Mouse (Mus musculus) left cerebral cortex, adult 18-20 months (tissue): ENCODE measurements around the gene Zfp974. TPM values are rescaled to one million over a fixed set of nuclear protein-coding genes. Genes with fewer than 3 reads are reported as not detected.
"Not testable (repeated sequence)": the region's sequence is repeated elsewhere in the genome, so short reads cannot be mapped to it uniquely, and the experiment has no call there.

Source experiments
- DNase-seq, 2 experiments: peaks; one replicate each; pipeline ENCODE4 v3.0.0; 2021 to 2022; ENCODE audit warnings: low spot score in 2 of 2, mixed read lengths in 1 of 2
- long read RNA-seq, 2 experiments: library from polyadenylated mRNA; stranded (forward); transcript quantifications; one replicate each; pipeline ENCODE4 v2.0.0; 2021
- total RNA-seq, 2 experiments: library from RNA; stranded (reverse); gene quantifications; 2 replicates each; pipeline ENCODE4 v1.2.3; 2021

Gene Zfp974
- total RNA-seq = 10 to 100 TPM; 15.0 to 17.5 TPM
- long read RNA-seq, experiment 1, partial matches to known transcripts = 0 of 3 reads
- long read RNA-seq, experiment 1, other reads (novel, unspliced or antisense) = 3 of 3 reads
- long read RNA-seq, experiment 2, partial matches to known transcripts = 0 of 2 reads
- long read RNA-seq, experiment 2, other reads (novel, unspliced or antisense) = 1 of 2 reads

DNA sequence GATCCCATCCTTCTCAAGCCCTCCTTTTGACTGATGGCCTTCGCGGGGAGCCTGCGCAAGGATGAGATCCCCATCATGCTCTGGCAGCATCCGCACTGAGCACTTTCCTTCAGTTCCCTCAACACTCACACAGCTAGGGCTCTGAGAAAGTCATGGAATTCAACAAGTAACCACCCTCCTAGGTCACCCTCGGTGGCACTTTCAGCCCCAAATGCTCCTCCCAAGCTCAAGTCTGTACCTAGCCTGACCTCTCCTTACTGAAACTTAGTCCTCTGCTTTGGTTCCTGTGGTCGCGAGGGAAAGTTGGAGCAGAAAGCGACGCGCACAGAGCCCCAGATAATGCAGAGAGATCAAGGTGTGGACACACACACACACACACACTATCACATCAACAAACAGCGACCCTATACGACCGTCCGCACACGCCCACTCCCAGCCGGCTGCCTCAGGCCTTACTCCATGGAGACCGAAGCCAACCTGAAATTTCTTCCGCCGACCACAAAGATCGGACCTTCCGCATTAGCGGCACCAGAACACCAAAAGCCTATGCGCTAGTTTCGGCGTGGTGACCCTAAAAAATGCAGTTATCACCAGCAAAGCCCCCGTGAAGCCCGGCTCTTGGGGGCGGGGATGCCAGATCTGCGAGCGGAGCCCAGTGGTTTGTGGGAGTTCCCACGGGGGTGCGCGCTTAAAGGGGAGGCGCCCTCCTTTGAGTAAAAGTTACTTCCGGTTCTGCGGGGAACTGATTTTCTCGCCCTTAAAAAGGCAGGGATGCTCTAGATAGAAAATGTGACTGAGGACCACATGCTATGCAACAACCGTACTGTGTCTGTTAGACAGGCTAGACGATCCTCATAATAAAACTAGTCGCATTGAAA is at the start of gene Zfp974:
Gene Zfp974, minus strand, starts transcription at position 643 of the 878 bp plus-strand sequence.
- peak; percentile 57 to 63 for DNase-seq

DNA sequence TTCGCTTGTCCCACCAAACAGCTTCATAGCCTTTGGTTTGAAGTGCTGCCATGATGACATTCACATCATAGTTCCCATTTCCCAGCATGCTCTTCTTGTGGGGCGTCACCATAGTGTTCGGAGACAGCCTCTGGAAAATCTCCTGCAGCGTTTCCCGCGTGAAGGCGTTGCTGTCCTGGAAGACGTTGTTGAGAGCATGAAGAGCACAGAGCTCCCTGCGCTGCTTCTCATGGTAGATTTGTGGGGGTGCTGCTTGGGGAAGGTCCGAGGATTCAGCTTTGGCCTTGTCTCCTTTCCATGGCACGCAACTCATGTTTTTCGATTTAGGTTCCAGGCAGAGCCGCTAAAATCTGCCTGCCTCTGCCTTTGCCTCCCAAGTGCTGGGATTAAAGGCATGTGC is 20.2 kb upstream of the Zfp974 start:
- not testable (repeated sequence) for DNase-seq

DNA sequence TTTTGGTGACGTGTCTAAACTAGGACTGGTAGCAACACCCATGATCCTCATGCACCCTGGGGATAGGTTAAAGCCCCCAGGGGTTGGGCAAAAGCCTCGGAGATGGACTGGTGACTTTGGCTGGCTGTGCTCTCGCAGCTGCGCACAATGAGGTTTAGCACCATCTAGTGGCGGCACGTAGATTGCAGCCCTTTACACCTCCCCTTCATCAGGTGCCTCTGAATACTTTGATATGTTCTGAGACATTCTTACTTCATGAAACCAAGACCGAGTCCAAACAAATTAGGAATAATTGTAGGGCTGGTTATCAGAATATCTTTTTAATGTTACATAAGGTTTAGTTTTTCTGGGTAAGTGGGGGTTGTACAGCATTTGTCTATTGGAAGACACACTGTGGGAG is 12.6 kb upstream of the Zfp974 start:
- peak; percentile 13 to 17 for DNase-seq

DNA sequence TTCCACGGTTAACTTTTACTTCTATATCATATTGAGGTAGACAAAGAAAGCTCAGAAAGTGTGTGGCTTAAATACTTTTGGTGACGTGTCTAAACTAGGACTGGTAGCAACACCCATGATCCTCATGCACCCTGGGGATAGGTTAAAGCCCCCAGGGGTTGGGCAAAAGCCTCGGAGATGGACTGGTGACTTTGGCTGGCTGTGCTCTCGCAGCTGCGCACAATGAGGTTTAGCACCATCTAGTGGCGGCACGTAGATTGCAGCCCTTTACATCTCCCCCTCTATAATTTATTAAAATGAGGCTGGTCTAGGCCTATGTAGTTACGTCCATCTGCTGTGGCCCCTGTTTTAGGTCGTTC is 4.5 kb upstream of the Zfp974 start:
- not testable (repeated sequence) for DNase-seq

DNA sequence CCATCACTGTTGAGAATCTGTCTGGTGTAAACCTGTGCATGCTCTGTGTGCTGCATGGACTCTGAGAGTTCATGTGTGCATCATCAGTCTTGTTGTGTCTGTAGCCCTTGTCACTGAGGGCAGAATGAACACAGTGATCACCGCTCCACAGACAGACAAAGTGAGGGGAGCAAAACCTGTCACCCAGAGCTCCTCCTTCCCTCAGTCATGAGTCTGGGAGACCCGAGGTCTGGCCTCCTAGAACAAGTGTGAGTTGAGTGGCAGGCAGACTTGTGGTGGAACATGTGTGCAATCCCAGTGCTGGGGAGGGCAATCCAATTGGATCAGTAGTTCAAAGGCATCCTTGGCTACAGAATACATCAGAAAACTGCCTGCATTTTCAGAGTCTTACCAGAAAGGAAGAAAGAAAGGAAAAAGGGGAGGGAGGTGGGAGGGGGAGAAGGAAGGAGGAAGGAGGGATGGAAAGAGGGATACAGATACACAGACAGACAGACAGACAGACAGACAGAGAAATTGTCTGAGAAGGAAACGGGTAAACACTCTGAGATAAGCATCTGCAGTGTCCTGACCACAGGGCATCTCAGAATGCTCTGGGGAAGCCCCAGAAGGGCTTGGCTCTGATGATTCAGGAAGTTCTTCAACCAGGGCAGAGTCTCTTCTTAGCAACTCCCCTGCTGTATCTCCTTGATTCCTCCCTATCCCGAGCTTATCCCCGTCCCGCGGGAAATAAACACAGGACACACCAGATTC is 4.0 kb upstream of the Zfp974 start:
- DNase-seq = no peak

DNA sequence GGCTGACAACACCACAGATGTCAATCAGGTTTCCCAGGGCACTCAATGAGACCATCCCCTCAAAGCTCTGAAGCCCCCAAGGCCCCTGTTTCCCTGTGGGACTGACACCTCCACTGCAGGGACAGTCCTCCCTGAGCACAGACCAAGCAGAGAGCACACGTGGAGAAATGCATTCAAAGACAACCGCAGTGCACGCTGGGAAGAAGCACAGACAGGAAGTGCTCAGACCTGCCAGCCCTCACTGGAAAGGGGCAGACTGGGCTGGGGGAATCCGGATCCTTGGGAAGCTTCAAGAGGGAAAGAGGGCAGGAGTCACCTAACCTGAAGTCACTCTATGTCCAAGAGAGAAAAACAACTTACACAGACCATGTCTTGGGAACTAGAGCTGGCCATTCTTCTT is 2.2 kb downstream of the Zfp974 start:
- DNase-seq = not testable (repeated sequence)

DNA sequence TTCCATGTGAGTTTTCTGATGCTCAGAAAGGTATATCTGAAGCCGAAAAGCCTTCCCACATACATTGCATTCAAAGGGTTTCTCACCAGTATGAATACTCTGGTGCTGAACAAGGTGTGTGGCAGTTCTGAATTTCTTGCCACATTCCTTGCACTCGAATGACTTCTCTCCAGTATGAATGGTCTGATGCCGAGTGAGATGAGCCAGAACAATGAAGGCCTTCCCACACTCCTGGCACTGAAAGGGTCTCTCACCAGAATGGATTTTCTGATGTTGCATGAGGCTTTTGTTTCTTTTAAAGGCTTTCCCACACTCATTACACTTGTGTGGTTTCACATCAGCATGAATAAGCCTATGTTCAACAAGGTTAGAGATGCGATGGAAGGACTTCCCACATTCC is 18.3 kb downstream of the Zfp974 start:
- DNase-seq = not testable (repeated sequence)

DNA sequence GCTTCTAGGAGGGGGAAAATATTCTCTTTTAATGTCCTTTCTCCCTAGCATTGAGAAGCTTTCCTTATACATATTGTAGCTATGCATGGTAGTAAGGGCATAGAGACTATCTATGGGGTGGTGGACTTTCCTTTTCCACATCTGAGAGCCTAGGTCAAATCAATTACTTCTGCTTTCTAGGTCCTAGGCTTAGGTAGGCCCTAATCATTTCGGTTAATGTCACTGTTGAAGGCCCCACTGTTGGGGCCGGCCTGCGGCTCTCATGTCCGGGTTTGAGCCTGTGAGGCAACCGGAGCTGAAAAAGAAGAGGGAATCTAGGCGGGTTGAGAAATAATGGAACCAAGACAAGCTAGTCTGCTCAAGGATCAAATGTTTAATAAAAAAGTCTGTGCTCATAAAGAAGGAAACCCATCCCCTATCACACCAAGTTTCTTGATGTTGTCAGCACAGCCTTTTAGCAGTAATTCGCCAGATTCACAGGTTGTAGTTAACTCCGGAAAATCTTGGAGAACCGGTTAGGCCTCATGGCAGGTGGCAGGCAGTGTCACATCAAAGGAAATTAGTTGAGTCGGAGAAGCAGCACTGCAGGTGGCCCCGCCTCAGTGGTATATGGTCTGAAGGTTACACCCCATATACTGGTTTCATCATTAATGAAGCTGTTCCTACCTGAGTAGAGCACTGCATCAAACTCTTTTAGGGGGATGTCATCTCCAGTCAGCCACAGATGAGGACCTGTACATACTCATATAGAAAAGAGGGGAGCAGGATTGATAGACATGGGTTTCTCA is 24.0 kb downstream of the Zfp974 start:
- DNase-seq = no peak

DNA sequence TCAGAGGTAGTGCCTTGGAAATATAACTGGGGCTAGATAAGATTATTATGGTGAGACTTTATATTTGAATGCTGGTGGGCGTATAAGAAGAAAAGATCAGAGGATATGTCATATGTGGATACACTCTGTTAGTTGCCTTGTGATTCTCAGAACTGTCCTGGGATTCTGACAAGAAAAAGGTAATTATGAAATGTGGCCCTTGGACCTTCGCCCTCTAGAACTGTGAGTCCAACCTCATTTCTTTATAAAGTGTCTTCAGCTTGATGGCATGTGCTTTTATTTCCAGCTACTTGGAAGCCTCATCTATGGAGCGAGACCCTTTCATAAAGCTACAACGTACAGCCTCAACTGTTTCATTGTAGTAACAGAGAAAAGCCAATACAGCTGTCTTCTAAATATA is 28.7 kb downstream of the Zfp974 start:
- DNase-seq = no peak

DNA sequence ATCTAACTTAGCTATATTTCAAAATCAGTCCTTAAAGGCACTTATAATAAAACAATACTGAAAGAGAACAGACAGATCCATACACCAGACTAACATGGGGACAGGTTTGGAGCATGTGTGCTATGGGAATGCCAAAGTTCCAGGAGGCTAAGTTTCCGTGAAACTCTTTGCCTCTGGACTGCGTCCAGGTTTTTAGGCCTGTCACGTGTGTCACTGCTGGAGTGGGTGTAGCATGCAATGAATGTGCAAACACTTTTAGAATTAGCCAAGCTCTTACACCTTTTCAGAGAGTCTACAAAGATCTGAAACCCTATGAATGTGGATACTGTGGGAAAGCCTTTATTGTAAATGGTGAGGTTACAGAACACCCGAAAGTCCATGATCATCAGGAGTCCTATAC is 47.5 kb downstream of the Zfp974 start:
- no peak for DNase-seq

DNA sequence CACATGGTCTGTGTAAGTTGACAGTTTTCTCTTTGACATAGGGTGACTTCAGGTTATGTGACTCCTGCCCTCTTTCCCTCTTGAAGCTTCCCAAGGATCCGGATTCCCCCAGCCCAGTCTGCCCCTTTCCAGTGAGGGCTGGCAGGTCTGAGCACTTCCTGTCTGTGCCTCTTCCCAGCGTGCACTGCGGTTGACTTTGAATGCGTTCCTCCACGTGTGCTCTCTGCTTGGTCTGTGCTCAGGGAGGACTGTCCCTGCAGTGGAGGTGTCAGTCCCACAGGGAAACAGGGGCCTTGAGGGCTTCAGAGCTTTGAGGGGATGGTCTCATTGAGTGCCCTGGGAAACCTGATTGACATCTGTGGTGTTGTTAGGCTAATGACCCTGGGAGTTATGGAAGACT is 66.7 kb downstream of the Zfp974 start:
- not testable (repeated sequence) for DNase-seq

DNA sequence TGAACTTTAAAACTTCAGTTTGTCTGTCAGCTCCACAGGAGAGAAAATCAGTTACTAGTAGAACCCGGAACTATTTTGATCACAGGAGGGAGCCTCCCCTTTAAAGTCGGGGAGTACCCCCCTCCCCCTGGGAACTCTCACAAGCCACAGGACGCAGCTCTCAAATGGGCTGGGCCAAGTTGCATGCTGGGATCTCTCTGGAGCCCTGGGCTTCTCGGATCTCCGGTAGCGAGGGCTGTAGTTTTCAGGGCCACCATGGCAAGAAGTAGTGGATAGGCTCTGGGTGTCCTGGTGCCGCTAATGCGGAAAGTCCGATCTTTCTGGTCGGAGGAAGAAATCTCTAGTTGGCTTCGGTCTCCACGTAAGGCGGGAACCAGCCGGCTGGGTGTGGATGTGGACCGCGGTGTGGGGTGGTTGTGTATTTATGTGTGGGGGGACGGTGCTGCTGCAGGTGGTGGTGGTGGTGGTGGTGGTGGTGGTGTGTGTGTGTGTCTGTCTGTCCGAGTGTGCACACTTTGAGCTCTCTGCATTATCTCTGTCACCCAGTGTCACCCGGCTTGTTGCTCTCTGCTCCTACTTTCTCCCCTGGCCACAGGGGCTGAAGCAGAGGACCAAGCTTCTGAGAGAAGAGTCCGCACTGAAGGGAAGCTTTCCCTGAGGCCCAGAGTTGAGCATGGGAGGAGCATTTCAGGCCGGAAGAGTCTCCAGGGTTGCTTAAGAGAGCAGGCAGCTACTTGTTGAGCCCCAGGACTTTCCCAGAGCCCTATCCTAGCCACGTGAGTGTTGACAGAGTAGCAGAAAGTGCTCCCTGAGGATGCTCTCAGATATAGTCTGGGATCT is 68.6 kb downstream of the Zfp974 start:
- DNase-seq = peak; percentile 4 to 21

DNA sequence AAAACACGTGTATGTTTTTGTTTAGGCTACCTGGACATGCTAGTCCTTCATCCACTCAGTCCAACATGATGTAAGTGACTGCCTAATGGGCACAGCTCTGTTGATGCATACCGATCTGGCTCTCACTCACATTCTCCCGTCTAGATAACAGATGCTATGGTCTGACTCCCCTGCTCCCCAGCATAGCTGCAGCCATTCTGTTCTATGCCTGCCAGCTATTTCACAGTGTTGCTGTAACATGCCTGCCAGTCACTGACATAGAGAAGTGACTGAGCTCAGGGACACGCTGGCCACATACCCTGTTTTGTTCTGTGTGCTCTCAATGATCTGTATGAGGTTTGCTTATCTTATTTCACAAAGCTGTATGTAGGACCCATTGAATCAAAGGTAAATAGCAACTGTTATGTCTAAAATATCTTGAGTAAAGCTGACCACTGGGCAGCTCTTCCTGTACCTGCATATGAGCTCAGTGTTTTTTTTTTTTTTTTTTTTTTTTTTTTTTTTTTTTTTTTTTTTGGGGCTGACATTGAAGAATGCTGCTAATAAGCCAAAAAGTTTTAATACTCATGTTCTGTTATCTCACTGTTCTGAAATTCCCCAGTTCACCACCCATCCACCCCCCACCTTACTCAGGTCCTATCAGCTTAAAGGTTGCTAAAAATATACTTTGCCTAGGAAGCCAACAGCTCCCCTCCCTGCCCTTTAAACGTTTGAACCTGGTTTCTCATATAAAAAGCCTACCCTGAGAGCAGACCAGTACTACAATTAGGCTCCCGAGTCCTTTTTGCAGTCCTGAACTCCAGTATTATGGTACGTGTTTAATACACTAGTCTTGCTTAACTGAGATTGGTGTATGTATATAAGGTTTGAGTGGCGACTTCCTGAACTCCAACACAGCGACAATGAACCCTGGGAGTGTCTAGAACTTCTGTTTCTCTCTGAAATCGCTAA is 69.7 kb downstream of the Zfp974 start:
- no peak for DNase-seq

Other genes with a start within 250 kb of the Zfp974 start
- 10 to 100 TPM; 10.9 to 11.1 TPM for gene Zfp607b, start 240.1 kb downstream of the Zfp974 start, total RNA-seq
- gene Zfp60, start 198.1 kb downstream of the Zfp974 start, total RNA-seq = 10 to 100 TPM; 35.7 to 36.0 TPM
- gene Zfp626, start 122.3 kb downstream of the Zfp974 start, total RNA-seq = 1 to 10 TPM; 8.0 to 9.8 TPM
- gene Zfp59, start 90.9 kb downstream of the Zfp974 start, total RNA-seq = 1 to 10 TPM; 5.1 to 5.6 TPM
- 1 to 10 TPM in 1 of 2 experiments, under 1 TPM in 1; 0.96 to 1.3 TPM for gene Zfp607a, start 71.9 kb downstream of the Zfp974 start, total RNA-seq
- gene Zfp780b, start 49.7 kb upstream of the Zfp974 start, total RNA-seq = 10 to 100 TPM; 21.4 to 22.0 TPM
- gene Zfp850, start 84.7 kb upstream of the Zfp974 start, total RNA-seq = 1 to 10 TPM; 7.1 to 7.5 TPM
- 100 to 1,000 TPM; 126 to 128 TPM for gene Psmc4, start 120.6 kb upstream of the Zfp974 start, total RNA-seq
- gene Fcgbp, start 141.8 kb upstream of the Zfp974 start, total RNA-seq = under 1 TPM; 0.30 to 0.58 TPM
- gene 9530053A07Rik, start 200.0 kb upstream of the Zfp974 start, total RNA-seq = under 1 TPM in 1 of 2 experiments, not detected in 1; 0.09 TPM
- 10 to 100 TPM; 47.8 to 60.2 TPM for gene Fbl, start 240.2 kb upstream of the Zfp974 start, total RNA-seq